Mouse (Mus musculus) lung, adult 2 months (tissue): ENCODE measurements around the gene Kmt2d.

Source experiments
- CTCF ChIP-seq: fragments of 200-500 bp; IDR thresholded peaks from 2 replicates; pipeline ENCODE4 v1.5.1; 2011; ENCODE audit warnings: mild to moderate bottlenecking, low read length, control low read depth; ENCODE audit not compliant: insufficient read depth
- POLR2A ChIP-seq: fragments of 200-500 bp; IDR thresholded peaks from 2 replicates; pipeline ENCODE4 v1.6.1; 2011; ENCODE audit warnings: low read depth, mild to moderate bottlenecking, control low read depth, low read length, borderline replicate concordance; ENCODE audit errors: extremely low read depth

DNA sequence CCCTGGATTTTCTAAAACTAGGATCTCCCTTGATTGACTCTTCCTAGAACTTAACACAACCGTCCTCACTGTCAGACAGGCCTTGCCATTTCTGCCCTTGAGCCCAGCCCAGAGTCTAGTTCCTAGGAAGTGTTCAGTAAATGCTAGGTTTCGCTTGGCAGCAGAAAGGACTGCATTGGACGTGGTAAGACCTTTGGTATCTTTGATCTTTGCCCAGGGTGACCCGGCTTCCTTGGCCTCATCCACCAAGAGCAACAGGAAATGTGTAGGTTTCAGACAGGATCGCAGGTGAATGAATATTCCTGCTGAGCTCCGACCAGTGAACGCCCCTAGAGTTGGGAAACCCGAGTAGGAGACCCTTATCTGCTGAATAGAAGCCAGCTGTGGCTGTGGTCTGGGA is 68.1 kb downstream of the Kmt2d start:
- no peak for TF ChIP-seq CTCF
- TF ChIP-seq POLR2A, result no peak
